Mouse (Mus musculus) layer of hippocampus, adult 9-10 months (tissue): ENCODE measurements around the gene Ptpn6.

Source experiments
- DNase-seq: peaks from one replicate; pipeline ENCODE4 v3.0.0; 2022; ENCODE audit warnings: low spot score

The Ptpn6 gene

DNA sequence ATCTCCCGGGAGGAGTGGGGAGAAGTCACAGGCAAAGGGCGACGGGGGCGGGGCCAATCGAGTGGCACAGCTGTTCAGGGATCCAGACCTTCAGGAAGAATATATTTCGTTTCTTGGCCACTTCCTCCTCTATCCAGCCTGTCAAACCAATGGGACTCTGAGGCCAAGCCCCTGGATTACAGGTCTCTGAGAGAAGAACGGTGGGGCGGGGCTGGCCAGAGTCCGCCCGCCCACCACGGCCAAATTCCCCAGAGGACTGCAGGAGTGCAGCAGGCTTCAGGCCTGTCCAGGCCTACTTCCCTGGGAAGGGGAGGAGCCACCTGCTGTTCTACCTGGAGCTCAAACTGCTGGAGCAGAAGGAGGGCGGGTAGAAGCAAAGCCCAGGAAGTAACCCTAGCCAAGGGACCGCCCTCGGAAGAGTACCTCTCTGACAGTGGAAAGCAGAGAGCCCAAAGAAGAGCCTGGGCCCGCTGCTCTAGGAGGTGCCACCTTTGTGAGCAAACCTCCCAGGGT, at the start of gene Ptpn6:
Gene Ptpn6 (minus strand): TSS at position 204 of the 513 bp plus-strand sequence.
- DNase-seq = no peak

DNA sequence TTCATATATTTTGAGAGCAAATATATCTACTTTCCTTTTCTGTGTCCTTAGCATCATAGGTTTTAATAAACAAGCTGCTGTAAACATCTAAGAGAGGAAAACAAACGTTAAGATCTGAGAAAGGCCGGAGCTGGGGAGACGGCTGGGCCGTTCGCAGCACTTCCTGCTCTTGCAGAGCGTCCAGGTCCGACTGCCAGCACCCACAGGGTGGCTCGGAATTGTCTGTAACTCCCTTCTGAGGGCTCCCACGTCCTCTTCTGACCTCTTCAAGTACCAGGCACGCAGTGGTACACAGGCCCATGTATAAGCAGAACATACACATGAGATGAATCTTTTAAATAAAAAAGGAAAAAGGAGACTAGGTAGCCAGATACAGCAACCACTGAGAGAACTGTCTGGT, 49.2 kb upstream of the Ptpn6 start:
- no peak for DNase-seq

- DNase-seq = no peak
Measured at GRCm38 (mm10) chr6:124786756-124787420, 48.4 kb upstream of the Ptpn6 start.

- no peak for DNase-seq
Measured at GRCm38 (mm10) chr6:124782436-124782835, 43.9 kb upstream of the Ptpn6 start.

- DNase-seq = no peak
Measured at GRCm38 (mm10) chr6:124780917-124781316, 42.4 kb upstream of the Ptpn6 start.

DNA sequence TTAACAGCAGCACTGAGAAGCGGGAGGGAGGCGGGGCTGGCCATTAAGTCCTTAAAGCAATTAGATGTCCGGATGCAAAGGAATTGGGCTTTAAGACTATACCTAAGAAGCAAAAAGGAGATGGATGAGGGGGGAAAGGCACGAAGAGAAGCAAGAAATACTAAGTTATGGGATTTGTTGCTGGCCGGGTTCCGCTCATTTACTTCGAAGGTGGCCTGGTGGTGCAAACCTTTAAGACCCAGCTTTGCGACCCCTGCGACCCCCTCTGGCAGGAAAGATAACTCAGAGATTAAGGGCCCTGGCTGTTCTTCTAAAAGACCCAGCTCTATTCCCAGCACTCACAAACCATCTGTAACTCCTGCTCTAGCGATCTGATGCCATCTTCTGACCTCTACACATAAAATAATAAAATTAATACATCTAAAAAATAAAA, 41.5 kb upstream of the Ptpn6 start:
- no peak for DNase-seq

DNA sequence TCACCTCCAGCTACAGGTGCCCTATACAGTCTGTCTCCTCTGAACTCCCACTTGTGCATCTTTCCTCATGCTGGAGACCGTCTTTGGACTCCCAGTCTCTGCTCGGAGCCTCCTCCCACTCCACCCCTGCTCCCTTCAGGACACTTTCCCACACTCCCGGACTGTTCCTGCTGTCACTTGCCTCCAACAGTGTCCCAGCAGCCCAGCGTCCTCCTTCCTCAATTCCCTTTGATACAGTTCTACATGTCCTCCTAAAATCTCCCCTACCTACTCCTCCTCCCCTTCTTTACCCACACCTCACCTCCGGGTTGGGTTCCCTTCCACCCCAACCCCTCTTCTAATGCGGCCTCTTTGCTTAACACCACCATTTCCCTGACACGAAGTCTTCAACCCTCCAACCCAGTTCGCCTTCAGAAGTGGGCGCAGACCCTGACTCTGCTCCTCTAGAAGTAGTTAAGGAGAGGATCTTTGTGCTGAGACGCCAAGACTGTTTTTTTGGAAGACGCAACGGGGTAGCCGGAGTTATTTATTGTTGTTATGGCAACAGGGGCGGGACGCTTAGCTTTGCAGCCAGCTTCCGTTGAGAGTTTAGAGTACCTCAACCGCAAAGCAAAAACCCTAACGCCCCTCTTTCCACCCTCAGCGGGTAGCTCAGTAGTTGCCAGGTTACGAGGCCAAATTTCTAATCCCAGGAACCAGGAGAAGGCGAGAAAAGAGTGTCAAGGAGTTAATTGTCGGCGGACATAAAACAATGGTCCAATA, 40.9 kb upstream of the Ptpn6 start, which contains the start of gene Lrrc23:
Gene Lrrc23 (minus strand): TSS at position 506 of the 762 bp plus-strand sequence.
- DNase-seq = no peak

DNA sequence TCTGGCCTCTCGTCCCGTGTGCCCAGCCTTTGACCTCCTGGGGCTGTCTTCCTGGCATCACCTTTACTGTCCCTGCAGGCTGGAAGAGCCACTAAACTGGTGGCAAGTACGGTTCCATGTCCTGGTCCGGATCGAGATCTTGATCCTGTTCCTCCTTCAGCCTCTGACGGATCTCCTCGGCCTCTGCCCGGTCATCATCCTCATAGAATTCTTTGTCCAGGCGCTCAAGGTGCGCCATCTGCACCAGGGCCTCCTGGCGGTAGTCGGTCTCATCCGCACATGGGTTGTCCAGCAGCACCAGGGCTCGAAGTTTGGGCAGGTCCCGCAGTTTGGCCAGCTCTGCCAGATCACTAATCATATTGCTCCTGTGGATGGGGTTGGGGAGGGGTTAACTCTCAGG, 32.0 kb upstream of the Ptpn6 start:
- DNase-seq = no peak

DNA sequence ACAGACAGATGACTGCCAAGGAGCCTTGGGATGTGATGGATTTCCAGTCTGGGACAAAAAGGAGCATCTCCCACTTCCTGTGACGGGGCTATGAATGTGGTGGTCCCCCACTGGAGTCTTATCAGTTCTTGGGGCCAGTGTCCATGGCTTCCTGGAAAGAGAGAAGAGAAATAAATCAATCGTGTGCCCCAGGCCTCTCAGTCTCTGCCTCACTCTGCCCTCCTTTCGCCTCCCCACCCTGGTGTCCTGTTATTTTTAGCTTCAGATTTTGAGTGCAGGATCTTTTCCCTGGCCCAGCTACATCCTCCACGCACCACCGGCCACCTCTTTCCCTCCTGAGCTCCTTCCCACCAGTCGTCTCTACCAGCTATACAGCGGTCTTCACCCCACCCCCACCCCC, 31.5 kb upstream of the Ptpn6 start:
- DNase-seq = no peak

GRCm38 (mm10) chr6:124769101-124769765, 30.7 kb upstream of the Ptpn6 start, which contains the start of gene Eno2:
Gene Eno2, minus strand, starts transcription at chr6:124769673.
- DNase-seq = no peak

- DNase-seq = no peak
Measured at GRCm38 (mm10) chr6:124768704-124769044, 30.2 kb upstream of the Ptpn6 start.

- no peak for DNase-seq
Measured at GRCm38 (mm10) chr6:124767920-124768703, 29.6 kb upstream of the Ptpn6 start.

DNA sequence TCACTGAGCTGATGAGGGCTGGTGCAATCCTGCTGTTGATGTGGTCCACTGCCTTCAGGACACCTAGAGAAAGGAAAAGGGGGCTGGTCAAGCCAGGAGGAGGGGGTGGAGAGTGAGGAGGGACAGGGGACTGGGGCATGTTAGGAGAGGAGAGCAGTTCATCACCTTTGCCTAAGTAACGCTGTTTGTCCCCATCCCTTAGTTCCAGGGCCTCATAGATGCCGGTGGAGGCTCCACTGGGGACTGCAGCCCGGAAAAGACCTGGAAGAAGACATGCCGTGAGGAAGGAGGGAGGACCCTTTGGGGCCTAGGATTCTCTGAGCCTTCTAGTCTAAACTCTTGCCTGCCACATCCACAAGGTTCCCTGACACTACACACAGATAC, 29.0 kb upstream of the Ptpn6 start:
- no peak for DNase-seq

GRCm38 (mm10) chr6:124765951-124766350, 27.4 kb upstream of the Ptpn6 start:
- no peak for DNase-seq

DNA sequence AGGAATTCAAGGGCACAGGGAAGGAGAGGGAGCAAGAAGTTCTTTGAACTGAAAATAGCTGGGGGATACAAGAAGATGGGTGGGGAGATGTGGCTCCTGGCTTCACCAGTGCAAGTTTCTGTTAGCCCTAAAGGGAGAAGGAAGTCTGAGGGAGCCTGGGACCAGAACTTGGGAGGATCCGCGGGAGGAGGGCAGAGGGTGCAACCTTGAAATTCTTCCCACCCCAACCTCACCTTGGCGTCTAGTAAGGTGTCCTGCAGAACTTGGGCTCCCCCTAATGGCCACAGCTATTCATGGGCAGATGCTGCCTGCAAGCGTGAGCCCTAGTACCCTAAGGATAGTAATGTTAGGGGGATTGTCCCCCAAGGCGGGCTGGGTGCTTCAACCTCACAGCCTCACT, 20.7 kb upstream of the Ptpn6 start:
- DNase-seq = no peak

GRCm38 (mm10) chr6:124758849-124759232, 20.3 kb upstream of the Ptpn6 start:
- DNase-seq = no peak

- DNase-seq = no peak
Measured at GRCm38 (mm10) chr6:124757909-124758848, 19.7 kb upstream of the Ptpn6 start.

DNA sequence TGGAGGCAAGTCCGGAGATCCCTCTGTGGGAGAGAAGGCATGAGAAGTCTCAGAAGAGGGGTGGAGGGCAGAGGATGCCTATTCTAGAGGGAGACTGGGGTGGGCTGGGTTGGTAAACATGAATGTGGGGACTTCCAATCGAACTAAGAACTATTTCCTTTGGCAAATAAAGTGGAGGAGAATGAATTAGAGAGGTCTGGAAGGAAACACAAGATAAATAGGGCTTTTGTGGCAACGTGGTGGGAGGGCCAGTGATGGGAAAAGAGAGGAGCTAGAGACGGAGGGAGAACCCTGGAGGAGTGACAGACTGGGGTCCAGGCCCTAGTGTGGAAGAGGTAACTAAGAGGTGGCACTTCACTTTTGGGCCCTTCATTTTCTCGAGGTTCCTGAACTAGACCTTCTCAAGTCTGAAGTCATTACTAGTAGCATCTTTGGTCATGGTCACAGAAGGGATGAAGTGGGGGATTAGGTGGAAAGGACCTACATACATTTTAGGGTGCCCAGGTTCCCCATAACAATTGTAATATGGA, 18.9 kb upstream of the Ptpn6 start:
- DNase-seq = no peak

- DNase-seq = no peak
Measured at GRCm38 (mm10) chr6:124756652-124757350, 18.3 kb upstream of the Ptpn6 start.
